Mouse (Mus musculus) frontal cortex, adult 2 months (tissue): ENCODE data around the gene Nrp2. TPM values are rescaled to one million over a fixed set of nuclear protein-coding genes. Genes with fewer than 3 reads are reported as not detected.
A peak's percentile ranks its signal among the peaks of the same experiment; 100 is the strongest.

Experiments used
- DNase-seq, 2 experiments: peaks; one replicate each; pipeline ENCODE4 v3.0.0; 2022; ENCODE audit warnings: low spot score in 1 of 2; ENCODE audit errors: extremely low spot score in 1 of 2
- polyA plus RNA-seq: library from polyadenylated mRNA; depleted of rRNA; stranded (reverse); fragments of >200 nt; gene quantifications from 2 replicates; pipeline ENCODE4 v1.2.3, GENCODE M21; 2012; rRNA removed

The Nrp2 gene
- polyA plus RNA-seq, result 9.9 and 16.7 TPM in 2 replicates

DNA sequence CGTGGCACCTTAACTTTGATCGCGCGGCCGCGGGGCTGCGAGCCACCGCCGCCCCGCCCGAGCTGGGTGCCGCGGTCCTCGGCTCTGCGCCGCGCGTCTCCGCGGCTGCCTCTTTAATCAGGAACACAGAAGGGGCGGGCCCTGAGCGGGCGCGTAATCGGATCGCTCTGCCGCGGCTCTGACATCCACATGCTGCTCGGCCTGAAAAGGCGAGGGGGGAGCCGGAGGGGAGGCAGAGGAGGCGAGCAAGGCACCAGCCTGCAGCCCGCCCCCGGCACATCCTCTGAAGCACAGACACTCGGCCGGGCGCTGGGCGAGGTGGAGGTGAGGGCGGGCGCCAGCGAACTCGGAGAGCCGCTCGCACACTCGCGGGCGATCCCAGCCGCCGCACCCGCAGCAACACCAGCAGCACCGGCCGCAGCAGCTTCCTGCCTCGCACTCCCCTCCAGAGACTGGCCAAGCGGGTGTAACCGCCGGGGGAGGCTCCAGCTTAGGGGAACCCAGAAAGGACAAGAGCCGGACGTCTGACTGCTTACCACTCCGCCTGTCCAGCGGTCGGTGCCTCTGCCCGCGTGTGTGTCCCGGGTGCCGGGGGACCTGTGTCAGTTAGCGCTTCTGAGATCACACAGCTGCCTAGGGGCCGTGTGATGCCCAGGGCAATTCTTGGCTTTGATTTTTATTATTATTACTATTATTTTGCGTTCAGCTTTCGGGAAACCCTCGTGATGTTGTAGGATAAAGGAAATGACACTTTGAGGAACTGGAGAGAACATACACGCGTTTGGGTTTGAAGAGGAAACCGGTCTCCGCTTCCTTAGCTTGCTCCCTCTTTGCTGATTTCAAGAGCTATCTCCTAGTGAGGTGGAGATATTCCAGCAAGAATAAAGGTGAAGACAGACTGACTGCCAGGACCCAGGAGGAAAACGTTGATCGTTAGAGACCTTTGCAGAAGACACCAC is at the start of gene Nrp2:
Gene Nrp2, plus strand, starts transcription at position 128 of the 959 bp plus-strand sequence.
- DNase-seq, result peak; percentile 45 to 79

DNA sequence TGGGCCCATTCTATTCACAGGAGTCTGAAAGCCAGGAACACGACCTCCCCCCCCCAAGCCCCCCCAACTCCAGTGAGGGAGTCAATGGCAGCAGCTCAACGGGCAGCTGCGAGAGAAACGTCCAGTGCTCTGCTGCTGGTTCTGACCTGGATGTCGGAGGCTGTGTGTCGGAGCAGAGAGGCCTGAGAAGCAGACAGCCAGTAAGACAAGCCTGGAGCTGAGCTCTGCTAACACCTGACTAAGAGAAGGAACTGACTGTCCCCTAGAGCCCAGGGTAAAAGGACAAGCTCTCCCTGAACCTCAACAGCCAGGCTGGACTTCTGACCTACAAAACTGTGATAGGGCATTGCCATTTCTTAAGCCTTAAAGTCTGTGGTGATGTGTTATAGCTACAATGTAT is 48.6 kb upstream of the Nrp2 start:
- no peak for DNase-seq

DNA sequence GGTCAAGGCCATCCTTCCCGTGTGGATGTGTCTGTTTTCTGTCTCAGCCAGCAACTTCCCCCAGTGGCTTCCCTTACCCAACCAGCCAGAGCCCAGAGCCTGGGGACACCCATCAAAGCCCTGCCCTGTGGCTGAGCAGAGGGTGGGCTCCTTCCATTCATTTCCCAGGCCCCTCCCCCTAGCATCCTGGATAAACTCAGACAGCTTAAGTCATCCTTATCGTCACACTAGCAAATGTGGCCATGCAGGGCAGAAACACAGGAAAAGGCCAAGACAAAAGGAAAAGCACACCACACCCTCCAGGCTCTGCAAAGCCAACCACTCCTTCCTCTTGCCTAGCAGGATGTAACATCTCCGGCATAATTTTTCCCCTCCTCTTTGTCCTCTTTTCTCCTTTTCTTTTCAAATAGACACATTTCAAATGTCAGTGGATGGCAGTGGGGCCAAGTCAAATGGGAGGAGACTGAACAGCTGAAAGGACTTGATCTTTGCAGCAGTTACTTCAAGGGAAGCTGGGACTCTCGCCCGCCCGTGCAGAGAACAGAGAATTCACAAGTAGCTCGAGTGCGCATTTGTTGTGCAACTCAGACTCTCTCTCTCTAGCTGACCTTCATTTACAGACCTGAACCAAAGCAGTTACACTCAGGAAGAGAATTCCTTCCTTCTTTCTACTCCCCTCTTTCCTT is 38.0 kb upstream of the Nrp2 start:
- no peak for DNase-seq

DNA sequence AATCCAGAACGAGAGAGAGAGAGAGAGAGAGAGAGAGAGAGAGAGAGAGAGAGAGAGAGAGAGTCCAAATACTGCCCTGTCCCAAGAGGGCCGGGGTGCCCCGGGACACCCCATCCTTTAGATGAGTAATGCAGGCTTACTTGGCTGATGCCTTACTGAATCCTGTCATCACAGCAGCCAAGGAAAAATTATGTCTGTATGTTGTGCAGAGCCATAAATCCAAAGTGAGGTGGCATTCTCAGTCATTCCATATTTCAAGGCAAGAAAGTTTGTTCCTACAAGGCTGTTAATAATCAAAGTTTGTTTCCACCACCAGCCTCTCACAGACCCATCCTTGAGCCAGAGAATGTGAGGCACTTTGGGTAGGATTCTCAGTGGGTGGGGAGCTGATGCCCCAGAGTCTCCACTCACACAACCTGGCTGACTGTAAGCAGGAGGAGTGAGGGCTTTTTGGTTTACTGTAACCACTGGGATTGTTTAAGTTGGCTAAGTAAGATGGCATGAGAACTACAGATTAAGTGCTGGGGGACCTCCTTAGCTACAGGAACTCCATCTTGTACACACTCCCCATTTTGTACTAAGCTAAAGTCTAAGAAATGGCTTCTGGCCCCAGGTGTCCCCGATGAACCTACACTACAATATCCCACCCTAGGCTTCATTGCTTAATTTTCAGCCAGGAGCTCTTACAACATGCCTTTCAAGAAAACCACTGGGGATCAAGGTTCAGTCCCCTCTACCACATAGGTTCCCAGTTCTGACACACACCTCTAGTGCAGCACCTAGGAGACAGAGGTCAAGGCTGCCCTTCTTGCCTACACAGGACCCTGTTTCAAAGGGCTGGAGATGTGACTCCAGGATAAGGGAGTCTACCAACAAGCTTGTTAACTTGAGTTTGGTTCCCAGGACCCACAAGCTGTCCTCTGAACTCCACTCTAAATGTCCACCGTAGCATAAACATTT is 37.0 kb upstream of the Nrp2 start:
- no peak for DNase-seq

DNA sequence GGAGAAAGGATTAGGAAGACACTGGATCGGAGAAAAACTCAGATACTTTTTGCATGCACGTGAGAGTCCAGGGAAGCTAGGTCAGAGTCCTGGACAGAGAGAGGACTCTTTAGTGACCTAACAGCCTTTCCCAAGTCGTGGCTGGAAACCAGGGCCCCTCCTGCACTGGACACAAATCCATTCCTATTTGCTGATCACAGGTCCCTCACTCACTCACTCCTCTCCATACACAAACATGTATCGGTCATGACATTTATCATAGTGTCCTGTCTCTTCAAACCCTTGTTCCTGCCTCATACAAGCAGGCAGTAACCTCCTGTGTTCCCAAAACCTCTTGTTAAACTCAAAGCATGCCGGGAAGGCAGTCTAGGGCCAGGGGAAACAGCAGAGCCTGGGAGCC is 36.3 kb upstream of the Nrp2 start:
- no peak for DNase-seq

DNA sequence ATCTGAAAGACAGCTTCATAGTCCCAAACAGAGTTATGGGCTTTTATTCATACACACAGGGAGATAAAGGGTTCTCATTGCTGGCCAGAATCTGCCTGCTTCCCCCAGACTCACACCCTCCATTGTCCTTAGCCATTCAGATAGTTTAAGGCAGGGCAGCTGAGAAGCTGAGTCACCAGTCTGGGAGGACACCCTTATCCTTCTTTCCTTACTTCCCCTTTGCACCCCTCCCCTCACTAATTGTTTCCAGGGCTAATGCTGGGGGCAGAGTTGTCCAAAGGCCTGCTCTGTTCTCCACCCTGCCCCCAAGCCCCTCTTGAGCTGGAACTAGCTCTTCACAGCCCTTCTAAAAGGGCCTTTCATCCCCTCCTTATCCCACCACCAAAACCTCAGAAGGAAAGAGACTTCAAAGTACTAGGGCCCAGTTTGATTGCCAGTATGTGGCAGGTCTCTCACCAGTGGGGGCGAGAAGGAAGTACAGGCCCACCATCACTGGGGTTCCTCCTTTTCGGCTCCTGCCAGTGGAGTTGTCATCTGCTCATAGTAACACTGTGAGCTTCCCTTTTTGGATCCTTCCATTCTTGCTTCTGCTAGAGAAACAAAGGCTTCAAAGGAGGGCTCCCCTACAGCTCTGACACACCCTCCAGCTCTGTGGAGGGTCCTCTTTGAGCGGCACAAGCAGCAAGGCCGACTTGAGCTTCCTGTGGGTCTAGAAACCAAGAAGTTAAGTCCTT is 24.3 kb upstream of the Nrp2 start:
- no peak for DNase-seq

DNA sequence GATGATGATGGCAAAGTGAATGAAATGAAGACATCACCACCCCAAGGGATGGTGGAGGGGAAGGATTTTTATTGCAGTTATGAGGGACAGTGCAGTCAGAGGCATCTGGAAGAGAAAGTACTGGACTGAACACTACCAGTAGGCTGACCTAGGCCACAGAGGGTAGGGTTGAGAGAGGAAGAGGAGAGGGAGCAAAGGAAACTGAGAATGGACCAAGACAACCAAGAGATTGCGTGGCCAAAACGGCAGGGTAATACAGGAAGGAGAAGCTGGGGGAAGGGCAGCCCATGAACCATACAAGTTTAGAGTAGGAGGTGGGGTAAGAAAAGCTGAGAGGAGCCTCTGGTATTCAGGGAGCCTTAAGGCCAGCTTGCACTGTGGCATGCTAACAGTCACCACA is 23.6 kb upstream of the Nrp2 start:
- DNase-seq, result no peak

DNA sequence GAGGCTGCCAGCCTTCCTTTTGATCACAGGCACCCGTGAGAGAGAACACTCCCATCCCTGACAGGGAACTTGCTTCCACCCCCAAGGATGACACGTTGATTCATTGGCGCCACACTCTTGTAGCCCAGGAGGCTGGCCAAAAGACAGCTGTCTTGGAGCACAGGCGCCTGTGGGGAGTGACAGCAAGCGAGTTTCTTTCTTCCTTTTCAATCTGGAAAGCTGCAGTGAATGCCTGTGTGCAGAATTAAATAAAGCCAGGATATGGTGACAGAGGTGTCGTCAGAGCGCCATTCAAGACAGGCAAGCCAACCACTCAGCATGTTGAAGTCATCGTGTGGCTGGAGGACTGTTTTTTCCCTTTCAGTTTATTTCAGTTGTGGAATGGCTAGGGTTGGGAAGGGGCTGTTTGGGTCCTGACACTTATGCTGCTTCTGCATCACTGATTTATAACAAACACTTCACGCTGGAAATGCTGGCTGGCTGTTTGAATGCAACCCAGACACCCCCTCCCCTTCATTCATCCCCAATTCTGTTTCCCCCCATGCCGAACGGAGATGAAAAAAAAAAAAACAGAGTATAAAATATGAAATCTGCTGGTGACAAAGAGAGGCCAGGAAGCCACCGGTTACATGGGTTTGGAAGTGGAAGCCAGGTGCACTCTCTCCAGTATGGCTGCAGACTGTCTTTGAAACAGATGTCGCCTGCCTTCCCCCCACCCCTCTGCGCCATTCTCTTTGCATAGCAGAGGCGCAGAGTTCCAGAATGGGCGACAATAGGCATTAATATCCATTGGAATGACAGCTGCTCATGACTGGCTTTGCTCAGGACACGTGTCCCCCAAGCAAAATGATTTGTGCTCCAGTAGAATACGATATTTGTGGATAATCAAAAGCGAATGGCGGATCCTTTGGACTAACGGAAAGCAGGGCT is 20.4 kb upstream of the Nrp2 start:
- DNase-seq, result peak in 1 of 2 experiments; percentile 36

DNA sequence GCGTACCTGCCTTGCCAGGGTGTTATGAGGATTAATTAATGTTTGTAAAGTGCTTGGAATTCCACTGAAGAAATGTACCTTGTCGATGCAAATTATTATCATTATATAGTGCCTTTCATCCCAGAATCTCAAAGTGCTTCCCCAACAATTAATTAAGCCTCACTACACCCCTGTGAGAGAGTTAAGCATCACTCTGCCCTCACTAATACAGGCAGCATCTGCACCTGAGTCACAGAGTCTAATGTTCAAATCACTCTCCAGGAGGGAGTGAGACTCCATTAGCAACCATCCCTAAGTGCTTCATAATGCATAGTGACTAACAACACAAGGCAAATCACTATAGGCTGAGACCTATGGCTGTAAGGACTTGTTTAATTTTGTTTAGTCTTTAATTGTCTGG is 19.6 kb upstream of the Nrp2 start:
- no peak for DNase-seq

DNA sequence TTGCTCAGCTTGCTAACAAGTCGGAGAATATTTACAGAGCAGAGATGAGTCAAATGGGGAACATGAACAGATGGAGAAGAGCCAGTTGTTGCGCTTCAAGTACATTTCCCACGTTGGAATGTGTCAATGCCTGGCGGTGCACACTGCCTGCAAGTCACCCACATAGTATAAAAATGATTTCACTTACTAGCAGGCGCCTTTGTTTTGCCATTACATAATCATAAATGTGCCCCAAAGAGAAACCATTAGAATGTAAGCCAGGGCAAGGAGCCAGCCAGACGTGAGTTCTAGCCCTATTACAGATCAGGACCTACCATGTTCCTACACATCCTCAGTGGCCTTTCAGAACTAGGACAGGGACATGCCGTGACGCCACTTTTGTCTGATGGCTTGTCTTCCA is 15.6 kb upstream of the Nrp2 start:
- peak; percentile 85 to 87 for DNase-seq

DNA sequence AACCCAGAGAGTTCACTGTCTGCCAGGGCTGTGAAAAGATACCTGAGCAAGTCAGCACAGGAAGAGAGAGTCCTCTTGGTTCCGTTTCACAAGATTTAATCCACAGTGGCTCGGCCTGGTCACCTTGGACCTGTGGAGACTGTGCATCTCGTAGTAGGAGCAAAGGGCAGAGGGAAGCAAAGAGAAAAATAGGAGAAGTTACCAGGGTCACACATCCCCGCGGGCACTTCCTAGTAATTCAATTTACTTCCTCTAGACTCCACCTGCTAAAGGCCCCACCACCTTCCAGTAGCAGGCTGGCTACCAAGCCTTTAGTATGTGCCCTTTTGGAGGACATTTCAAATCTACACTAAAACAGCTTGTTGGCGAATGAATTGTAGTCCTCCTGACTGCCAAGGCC is 11.9 kb upstream of the Nrp2 start:
- no peak for DNase-seq

DNA sequence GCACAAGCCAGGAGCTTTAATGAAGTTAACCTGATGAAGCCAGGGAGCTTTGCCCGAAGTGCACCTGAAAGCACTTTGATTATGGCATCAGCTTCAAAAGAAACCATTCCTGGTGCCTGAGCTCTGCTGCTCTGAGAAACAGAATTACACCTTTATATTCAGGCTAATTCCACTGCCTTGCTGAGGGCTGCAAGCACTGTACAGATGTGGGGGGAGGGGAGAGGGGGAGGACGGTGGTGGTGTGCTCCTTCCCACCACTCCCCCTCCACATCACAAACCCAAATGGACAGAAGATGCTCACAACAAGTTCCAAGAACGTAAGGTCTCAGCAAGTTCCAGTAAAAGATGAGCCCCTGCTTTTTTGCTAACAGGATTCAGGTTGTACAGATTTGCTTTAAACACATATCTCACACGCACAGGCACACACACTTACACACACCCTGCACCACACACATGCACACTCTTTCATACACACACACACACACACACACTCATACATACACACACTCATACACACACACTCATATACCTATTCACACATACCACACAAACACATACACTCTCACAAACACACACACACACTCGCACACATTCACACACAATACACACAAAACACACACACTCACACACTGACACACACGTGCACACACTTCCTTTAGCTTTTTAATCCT is 6.6 kb upstream of the Nrp2 start:
- DNase-seq, result no peak

DNA sequence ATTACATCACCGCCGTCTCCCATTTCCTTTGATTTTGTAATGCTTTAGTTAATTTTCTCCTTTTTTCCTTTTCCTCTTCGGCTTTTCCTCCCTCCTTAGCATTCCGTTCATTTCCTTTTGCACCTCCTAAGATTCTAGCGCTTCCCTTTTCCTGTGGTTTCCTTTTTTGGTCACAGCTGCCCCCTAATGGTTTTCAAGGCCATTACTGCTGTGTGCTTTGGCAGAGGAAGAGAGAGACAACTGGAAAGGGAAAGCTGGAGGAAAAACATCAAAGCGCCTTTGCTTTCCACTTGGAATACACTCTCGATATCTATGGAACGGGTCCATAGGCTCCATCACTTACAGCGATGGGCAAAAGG is 6.1 kb upstream of the Nrp2 start:
- peak in 1 of 2 experiments; percentile 79 for DNase-seq

DNA sequence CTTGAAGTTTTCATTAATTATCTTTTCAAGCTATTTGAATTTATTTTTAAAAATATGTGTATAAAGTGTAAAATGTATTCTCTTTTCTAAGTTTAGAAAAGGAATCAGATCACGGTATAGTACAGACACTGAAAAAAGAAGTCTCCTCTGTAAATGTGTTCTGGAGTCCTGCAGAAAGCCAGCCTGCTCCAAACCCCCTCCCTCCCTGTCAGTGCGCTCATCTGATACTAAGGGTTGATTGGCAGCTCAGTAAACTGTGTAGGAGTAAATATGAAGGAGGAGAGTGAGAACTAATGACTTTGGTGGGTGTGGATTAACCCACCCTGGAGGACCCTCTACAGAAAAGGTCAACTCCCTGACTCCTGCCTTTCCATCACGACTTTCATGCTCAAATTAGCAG is 5.7 kb upstream of the Nrp2 start:
- DNase-seq, result no peak

DNA sequence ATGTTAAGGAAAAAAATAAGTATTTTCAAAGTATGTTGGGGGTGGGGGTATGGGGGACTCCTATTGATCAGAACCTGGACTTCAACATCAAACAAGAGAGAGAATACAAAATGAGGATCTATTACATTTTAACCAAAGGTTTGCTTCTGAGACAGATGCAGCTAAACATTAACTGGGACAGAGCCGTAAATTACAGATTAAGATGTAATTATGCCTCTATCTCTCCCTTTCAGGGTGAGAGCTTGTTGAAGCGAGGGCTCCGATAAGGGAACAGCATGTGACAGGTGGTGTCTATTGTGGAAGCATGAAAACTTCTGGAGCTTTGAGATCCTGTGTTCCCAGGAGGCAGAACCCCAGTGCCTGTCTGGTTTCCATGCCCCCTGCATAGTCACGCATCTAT is 3.3 kb upstream of the Nrp2 start:
- no peak for DNase-seq

DNA sequence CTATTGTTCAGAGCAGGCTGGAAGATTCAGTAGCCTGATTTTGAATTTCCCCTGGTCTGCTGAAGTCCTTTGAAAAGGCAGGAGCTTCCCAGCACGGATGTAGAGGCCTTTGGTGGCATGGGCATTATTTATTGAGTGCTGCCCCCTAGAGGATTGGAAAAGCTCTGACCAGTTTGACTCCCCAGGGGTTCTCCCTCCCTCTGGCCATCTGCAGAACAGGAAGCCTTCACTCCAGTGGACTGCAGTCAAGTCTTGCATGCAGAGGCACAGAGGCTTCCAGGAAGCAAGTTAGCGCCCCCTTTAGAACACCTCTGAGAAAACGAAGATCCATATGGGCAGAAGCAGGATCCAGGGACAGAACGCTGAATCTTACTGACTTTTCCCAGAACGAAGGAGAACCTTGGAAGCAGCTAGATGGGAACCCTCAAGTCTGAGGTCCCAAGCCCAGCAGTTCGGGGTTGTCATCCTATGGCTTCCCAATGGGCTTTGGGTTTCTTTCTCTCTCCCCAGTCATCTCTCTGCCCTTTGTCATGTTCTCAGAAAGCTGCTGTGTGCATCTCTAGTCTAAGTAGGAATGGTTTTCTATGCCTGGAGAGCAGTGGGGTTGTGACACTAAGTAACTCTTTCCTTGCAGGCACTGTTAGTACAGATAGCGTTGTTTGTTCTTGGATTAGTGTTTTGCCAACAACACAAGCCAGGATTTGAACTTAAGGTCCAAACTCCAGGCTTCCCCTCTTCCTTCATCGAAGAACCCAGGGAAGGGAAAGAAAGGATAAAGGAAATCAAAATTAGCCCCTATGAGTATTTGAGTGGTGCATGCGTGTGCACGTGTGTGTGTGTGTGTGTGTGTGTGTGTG is 1.8 kb upstream of the Nrp2 start:
- peak; percentile 67 to 90 for DNase-seq

DNA sequence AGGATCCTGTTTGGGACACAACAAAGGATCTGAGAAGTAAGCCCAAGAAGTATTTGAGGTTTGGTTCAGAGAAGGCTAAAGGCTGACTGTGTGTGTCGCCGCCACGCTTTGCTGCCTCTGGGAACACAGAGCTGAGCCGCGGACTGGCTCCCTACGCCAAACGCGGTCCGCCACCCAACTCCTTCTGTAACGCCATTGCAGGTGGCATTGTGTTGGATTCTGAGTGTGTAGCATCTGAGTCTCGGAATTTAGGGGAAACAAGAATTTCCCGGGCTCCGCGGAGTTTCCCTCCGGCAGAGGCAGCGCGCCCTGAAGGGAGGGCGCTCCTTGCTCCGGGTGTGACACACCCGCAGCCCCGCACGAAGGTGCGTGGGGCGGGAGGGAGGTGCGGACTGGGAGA is 342 bp upstream of the Nrp2 start:
- DNase-seq, result peak in 1 of 2 experiments; percentile 37
